Mouse (Mus musculus) kidney, postnatal 14 days (tissue): Measurements from ENCODE around the gene Hspb6.
A peak's percentile ranks its signal among the peaks of the same experiment; 100 is the strongest.

ENCODE experiments used
- DNase-seq: peaks from one replicate; pipeline ENCODE4 v3.0.0; 2022; ENCODE audit warnings: mixed read lengths

Gene Hspb6

DNA sequence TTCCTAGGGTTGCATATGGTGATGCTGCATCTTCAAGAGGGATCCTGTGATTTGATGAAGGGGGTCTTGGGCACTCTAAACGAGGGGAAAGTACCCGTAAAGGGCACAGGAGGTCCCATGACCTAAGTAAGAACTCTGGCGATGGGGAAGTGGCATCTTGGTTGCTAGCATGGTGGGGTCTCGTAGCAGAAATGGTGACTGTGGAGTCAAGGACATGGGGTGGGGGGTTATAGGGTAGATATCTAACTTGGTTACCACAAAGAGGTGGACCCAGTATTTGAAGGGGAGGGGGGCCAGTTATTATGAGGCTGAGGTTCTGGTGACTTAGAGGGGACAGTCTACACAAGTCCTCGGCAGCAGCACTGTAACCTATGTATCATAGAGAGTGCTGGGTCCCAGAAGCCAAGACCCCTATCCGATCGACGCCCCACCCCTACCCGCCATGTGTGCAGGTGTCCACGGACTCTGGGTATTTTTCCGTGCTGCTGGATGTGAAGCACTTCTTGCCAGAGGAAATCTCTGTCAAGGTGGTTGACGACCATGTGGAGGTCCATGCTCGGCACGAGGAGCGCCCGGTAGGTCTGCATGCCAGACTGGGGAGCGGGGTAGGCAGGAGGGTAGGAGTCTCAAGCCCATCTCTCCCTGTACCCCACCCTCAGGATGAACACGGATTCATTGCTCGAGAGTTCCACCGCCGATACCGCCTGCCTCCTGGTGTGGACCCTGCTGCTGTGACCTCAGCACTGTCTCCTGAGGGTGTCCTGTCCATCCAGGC, 2.0 kb downstream of the Hspb6 start:
- no peak for DNase-seq

DNA sequence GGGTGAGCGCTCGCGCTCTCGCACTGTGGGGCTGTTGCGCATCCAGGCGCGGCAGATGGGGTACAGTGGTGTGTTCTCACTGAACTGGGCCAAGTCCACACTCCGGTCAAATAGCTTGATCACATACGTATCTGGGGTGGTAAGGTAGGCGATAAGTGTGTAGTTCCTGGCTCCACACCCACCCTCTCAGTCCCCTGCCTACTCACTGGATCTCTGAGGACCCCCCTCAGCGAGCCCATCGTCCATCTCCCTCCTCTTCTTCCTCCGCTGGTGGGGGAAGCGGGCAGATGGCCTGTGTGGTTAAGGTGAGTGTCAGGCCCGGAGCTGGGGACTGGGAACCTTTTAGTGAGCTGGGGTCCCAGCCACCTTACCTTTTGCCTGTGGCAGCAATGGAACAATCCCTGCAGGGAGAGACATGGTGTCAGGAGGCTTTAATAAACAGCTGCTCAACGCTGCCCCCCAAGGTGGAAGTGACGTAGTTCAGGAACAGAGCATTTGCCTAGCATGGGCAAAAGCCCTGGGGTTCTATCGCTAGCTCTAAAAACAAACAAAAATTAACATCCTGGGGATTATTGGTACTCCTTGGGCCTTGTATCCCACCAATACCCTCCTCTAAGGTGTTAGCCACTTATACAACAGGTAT, 5.0 kb downstream of the Hspb6 start:
- no peak for DNase-seq

DNA sequence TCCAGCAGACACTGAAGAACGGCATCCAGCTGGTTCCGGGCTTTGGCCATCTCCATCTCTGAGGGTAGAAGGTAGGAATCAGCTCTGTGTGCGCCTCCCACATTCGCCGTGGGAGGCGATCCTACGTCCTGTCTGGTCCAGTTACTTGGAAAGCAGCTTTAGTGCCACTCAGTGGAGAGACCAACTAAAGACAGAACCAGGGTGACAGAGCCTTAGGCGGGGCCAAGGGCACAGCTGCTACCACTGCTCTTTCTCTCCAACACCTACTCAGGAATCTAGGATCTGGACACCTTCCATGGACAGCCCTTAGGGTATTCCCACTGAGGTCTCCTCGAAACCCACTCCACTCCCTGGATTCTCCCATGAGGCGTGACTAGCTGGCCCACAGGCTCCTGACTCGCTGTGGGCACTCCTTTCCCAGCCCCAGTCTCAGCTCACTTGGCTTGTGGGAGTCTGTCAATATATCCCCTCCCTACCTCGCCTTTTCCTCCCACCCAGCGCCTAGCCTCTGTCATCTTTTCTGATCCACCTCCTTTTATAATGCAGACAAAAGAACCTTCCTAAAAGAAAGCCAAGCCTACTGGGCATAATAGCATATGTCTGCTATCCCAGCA, 6.0 kb downstream of the Hspb6 start:
- DNase-seq, result no peak

DNA sequence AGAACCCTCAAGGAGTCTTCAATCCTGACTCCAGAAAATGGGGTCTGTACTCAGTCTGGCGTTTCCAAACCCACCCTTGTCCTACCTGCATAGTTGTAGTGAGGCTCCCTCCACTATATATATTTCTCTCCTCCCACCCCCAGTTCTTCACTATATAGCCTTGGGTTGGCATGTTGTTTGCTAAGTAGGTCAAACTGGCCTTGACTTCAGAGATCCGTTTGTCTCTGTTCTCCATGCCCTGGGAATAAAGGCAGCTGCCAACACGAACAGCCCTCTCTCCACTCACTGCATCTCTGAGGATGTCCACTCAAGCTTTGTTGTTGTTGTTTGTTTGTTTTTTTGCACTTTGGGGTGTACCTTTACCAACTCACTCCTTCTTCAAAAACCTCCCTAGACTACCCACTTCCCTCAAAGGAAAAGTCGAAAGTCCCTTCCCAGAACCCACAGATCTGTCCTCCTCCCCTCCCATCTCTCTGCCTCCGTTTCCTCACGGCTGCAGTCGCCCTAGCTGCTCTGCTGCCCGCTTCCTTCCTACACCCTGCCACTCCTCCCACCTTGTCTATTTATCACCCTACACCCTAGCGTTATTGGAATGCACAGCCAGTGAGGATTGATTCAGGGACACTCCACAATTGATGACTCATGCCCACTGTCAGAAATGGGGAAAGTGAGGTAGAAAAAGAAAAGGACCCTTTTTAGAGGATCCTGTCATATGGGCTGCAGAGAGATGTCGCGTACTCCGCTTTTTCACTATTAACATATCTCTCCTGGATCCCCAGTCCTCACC, 6.9 kb downstream of the Hspb6 start:
- no peak for DNase-seq

DNA sequence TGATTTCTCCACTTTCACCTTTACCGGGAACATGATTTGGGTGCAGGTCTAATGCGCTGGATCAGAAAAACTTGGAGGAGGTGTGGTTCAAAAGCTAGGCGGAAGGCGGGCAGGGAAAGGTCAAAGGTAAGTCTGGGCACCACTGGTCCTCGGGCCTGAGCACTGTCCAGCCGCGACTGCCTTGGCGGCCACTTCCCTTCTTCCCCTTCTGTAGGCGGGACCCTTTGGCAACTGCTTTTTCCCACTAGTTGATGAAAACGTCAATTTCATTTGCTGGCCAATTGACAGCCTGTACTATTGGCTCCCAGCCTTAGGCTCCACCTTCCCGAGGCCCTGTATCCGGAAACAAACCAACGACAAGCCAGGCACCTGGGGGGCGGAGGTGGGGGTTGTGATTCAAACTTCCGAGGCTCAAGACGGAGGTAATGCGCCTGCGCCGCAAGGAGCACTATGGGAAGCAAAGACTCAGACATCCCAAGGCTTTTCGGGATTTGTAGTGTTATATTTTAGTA, 7.5 kb downstream of the Hspb6 start, which contains the start of gene Lin37:
Lin37 (minus strand) TSS at position 396 of the 512 bp plus-strand sequence.
- DNase-seq, result peak; percentile 99

DNA sequence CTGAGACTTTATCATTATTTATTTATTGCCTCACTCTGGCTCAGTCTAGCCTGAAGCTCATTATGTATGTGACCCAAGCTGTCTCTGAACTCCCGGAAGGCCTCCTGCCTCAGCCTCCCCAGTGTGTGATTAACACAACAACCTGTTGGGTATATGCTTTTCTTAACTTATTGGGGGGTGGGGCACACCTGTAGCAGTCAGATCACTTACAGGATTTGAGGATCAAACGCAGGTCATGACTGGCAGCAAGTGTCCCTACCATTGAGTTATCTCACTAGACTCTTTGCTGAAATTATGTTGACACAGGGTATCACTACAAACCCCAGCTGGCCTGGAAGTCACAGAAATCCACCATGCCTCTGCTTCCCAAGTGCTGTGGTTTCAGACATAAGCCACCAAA, 8.3 kb downstream of the Hspb6 start:
- no peak for DNase-seq

DNA sequence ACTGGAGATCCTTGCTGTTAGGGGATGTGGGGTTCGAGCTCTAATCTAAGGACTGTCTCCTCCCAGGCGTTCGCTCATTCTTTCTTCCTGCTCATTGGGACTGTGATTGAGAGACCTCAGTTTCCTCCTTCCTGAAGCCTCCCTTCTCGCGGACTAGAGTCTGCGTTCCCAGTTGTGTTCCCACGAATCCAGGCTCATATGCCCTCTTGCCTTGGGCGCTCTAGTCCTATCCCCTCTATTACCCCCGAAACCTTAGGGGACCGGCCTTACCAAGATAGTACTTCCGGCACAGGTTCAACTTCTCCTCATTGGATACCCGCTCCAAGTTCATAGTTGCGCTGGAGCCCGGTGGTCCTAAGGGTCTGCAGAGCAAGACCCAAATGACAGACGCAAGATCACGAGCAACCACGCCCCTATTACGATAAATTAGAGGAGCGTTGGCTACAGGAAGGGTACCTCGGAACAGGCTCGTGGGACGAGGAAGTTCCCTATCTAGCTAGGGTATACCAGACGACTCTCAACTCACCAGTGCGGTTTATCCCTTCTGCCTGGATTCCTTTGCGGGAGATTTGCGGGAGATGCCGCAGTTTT, 10.6 kb downstream of the Hspb6 start:
- no peak for DNase-seq

DNA sequence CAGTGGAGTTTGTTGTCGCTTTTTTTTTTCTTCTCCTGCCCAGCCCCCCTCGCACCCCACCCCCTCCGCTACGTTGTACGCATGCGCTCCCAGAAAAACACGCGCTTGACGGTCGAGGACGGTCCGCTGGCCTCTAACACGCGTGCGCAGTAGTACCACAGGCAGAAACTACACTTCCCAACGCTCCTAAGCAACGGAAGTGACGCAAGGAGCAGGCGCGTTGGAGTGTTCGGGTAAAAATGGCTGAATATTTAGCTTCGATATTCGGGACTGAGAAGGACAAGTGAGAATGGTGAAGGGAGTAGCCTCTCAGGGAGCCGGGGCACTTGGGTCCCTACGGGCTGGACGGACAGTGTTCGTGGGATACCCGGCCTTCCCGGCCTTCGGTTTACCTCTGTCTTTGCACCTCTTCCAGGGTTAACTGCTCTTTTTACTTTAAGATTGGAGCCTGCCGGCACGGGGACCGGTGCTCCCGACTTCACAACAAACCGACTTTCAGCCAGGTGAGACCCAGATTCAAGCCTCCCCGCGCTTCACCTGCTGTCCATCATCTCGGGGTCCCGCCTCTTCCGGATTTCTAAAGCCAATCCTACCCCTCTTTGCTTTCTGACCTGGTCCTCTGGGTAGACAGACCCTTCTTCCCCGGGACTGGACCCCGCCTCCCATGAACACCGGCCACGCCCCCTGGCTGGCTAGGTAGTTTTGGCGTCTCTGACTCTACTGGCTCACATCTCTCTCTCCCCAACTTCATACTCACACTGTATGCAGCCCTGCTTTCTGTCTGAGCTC, 11.3 kb downstream of the Hspb6 start, which contains the start of the genes U2af1l4, Gm49396 and Psenen:
U2af1l4 (plus strand) TSS at position 185 of the 789 bp plus-strand sequence.
Gm49396 (plus strand) TSS at position 228 of the 789 bp plus-strand sequence.
Psenen (minus strand) TSS at position 511 of the 789 bp plus-strand sequence.
- peak; percentile 98 for DNase-seq

DNA sequence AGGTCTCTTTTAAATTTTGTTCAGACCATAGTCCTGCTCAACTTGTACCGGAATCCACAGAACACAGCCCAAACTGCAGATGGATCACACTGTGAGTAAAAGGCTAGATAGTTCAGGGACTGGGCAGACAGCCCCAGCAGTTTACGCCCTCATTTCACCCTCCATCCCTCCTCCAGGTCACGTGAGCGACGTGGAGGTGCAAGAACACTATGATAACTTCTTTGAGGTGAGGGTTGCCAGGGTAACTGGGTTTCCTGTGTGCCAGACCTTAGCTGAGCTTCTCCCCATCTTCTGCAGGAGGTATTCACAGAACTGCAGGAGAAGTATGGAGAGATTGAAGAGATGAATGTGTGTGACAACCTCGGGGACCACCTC, 11.9 kb downstream of the Hspb6 start:
- DNase-seq, result no peak

DNA sequence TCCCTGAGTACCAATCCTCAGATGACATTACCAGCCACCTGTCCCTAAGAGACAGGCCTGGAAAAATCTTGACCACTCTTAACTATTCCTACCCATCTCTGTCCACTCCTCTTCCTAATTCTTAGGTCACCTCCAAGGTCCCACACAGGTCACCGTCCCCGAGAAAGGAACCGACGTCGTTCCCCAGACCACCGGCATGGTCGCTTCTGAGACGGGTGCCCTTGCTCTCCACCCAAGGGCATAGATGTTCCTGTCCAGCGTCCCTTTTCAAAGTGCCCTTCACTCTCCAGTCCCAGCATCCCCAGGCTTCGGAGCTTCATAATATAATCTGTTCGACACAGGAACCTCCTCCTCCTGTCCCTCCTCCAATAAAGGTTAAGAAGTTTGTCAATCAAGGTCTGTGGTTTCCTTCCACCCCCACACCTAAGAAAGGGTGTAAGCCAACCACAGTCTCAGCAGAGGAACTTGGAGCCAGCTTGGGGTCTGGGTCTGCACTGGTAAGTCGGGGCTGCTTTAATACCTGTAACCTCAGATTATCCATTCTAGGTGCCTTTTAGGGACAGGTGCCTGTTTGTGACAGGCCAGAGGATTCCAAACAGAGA, 13.1 kb downstream of the Hspb6 start, which contains the start of gene Igflr1:
Igflr1 (plus strand) TSS at position 458 of the 602 bp plus-strand sequence.
- DNase-seq, result no peak

DNA sequence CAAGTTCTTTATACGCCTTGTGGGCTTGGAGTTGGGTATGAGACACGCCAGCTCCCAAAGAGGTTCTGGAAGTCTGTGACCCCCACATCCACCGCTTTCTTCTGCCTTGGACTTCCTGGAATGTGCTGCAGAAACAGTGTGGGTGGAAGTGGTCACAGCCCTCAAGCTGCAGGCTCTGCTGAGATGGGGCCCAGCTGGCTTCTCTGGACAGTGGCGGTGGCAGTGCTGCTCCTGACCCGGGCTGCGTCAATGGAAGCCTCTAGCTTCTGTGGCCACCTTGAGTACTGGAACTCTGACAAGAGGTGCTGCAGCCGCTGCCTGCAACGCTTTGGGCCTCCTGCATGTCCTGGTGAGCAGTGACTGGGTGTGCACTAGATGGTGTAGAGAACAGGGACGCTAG, 14.1 kb downstream of the Hspb6 start:
- DNase-seq, result peak; percentile 40

DNA sequence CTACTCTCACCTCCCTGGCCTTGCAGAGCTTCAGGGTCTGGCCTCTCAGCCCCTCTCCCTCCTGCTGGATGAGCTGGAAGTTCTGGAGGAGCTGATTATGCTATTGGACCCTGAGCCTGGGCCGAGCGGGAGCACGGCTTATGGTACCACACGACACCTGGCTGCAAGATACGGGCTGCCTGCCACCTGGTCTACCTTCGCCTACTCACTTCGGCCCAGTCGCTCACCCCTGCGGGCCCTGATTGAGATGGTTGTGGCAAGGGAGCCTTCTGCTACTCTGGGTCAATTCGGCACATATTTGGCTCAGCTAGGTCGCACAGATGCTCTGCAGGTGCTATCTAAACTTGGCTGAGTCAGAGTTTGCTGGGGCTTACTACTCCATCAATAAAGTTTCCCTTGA, 15.6 kb downstream of the Hspb6 start:
- no peak for DNase-seq

DNA sequence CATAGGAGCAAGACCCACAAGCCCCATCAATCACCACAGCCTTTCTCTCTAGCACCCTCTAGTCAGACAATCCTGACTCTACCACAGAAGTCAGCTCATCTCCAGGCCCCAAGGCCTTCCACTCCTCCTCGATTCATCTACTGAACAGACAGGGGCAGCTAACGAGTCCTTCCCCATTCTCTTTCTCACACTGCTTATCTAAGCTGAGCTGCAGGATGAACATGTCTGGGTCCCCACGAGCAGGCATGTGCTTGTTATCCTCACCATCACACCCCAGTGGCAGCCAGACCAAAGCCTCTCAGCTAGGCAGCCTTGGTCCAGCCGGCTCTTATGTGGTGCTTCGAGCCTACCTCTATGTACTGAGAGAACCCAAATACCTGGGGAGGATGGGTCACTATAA, 20.4 kb downstream of the Hspb6 start:
- DNase-seq, result no peak

DNA sequence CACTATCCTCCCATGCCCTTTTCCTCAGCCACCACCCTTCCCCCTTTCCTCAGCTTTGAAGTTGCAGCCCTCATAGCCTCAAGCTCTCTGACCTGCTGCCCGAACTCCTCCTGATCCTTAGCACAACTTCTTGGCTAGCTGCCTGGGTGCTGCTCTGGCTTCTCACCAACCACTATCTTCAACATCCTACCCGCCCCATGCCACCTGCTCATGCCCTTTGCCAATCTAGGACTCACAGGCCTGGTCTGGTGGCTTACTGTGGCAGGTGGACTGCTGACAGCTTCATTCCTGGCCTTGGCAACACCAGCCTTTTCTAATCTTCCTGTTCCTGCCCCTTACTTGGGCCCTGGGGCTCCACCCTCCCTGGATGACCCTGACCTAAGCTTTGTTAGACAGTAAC, 21.0 kb downstream of the Hspb6 start:
- peak; percentile 76 for DNase-seq

DNA sequence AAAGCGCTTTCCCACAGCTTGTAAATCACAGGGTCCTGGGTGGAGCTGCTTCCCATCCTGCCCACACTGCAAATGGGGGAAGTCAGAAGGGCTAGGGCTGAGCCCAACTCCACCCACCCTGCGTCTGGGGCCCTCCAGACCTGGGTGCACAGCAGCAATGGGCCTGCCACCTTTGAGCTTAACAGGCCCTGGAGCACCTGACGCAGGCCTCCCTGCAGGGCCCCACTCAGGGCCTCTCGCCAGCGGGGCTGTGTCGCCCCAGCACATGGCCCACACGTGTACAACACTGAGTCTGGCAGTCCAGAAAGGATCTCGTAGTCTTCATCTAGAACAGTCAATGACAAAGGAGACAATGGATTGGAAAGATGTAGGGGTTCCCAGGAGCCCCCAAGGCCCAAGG, 28.0 kb downstream of the Hspb6 start:
- no peak for DNase-seq

DNA sequence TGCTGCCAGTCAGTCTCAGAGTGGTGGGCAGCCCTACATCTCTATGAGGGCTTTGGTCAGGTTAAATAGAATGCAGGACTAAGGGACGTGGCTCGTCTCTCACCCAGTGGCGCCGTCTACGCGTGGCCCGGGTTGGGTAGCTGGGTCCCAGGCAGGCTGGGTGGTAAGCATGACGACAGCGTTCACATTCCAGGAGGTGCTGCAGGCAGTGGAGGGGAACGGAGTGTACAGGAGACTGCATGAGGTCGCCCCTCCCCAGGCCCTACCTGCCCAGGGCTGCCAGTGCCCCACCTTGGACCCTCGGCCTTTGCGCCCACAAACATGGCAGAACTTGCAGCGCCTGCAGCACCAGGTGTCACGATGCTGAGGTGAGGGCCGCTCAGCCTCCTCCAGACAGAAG, 29.6 kb downstream of the Hspb6 start:
- no peak for DNase-seq

DNA sequence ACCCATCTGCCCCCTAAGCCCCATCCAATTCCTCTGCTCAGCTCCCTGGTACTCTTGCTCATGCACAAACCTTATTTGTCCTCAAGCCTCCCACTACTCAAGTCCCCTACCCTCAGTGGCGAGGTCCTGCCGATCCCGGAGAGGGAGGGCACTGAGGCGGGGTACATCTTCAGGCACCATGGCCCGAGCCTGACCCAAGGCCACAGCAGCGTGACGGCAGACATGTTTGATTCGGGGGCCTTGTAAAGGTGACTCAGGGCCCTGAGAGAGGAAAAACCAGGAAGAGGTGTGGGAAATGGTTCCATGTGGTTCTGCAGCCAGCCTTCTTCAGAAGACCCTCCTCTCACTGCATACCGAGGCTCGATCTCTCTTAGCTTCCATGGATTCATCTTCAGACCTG, 32.4 kb downstream of the Hspb6 start:
- no peak for DNase-seq

DNA sequence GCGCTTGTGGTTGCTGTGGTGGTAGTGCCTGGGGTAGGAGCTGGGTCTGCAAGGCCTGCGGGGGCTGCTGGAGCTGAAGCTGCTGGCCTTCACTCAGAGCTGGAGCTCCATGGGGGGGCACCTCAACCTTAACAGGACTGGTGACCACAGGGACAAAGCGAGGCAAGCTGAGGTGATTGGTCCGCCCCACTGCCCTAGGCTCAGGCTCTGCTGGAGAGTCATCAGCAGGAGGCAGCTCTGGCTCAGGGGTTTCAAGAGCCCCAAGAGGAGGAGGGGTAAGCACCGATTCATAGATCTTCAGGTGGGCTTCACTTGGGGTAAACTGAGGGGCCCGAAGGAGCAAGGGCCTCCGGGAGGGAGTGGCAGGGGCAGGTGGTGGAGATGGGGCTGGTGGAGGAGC, 33.2 kb downstream of the Hspb6 start:
- DNase-seq, result no peak

DNA sequence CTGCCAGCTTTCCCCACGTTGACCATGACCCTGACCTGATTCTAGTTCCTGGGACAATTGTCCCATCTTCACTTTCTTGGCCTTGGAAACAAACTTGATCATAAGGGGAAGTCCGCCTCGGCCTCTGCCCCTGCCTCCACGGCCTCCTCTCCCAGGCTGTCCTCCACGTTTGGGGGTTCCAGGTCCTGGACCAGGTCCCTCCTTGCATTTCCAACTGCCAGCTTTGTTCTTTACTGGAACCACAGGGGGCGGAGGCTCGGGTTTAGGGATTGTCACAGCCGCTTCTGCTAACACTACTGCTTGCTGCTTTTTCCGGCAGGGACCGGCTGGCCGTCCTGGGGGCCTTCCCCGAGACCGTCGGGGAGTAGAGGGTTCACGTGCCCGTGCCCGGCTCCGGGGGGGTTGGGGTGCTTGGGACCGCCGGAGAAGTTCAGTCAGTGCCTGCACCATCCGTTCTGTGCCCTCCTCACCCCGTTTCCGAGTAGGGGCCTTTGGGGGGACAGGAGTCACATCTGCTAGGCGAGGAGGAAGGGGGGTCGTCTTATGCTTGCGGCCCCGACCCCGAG, 34.6 kb downstream of the Hspb6 start:
- no peak for DNase-seq

DNA sequence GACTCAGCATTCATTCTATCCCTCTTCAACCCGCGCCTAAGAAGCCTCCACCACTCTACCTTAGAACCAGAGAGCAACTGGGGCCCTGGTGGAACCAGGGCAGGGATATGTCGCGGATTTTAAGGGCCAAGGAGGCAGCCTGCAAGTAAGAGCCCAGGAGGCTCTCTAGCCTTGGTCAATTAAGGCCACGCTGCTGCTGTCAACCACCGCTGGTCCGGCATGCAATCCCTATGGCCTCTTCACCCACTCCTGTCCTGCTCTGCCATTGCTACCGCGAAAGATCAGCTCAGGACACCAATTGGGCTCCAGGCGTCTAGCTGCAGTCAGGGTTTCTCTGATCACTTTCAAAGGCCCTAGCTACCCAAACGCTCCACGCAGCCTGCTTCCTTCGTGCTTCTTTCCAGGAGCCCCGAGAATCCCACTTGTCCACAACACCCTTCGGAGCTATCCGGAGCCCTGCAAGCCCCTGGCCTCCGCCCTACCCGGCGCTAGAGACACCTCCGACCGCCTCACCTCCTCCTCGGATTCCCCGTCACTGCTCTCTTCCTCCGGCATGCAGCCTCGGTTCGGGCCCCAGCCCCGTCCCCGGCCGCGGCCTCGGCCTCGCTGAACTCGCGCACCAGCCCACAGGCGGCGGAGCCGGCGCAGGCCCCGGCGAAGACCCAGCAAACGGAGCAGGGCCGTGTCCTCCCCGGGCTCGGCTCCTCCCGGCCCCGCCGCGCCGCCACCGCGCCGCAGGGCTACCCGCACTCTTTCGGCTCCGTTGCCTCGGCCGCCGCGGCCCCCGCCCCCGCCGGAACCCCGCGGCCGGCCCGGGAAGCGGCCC, 36.1 kb downstream of the Hspb6 start:
- no peak for DNase-seq
